Mouse (Mus musculus): ENCODE data around the gene Npc1l1. TPM values are rescaled to one million over a fixed set of nuclear protein-coding genes. Genes with fewer than 3 reads are reported as not detected.
"Not testable (repeated sequence)": the region's sequence is repeated elsewhere in the genome, so short reads cannot be mapped to it uniquely, and the experiment has no call there.

The Npc1l1 gene
- polyA plus RNA-seq (2015; fragmentation: Nextera tagmentation; extraction: Ambion mirVana) = 0.04 TPM in 1 of 2 replicates, not detected in the other

- Histone ChIP-seq H3K4me2 (replicated peaks) (no peak within 1 kb of the TSS), H3K4me1 (no peaks in the 10 kb centered on the region), H3K4me3 (no peak within 1 kb of the TSS), H3K27me3 (no peaks in the 10 kb centered on the region), H3K9ac (replicated peaks) (no peak within 1 kb of the TSS), H3K9me3 (no peaks in the 10 kb centered on the region), H3K36me3 (no peaks in the 10 kb centered on the region), H3K27ac (replicated peaks) (no peak within 1 kb of the TSS)
- WGBS = 89% methylated on average over 7 of the region's 7 CpGs
- ATAC-seq (replicated peaks) = no peak
Measured at GRCm38 (mm10) chr11:6230012-6230411, at the start of gene Npc1l1. TSS of gene Npc1l1 (minus strand) at chr11:6230143.

- no peak overlapping the region for H3K4me3 ChIP-seq
- H3K27me3 ChIP-seq = no peaks in the 10 kb centered on the region
- H3K36me3 ChIP-seq = peaks cover 8% of the 10 kb centered on the region; the same call in 1 of the 2 replicates
- no peak overlapping the region for H3K4me2 ChIP-seq (replicated peaks)
- peaks cover 31% of the 10 kb centered on the region for H3K4me1 ChIP-seq
- H3K9ac ChIP-seq (replicated peaks) = no peak overlapping the region
- no peaks in the 10 kb centered on the region for H3K9me3 ChIP-seq
- H3K27ac ChIP-seq (replicated peaks) = no peak overlapping the region
- 85% methylated on average over 3 of the region's 3 CpGs for WGBS
- no peak for ATAC-seq (replicated peaks)
Measured at GRCm38 (mm10) chr11:6276466-6276865, 46.5 kb upstream of the Npc1l1 start.

- no peaks in the 10 kb centered on the region for H3K27me3 ChIP-seq
- no peaks in the 10 kb centered on the region for H3K9me3 ChIP-seq
- WGBS = 25% methylated on average over 7 of the region's 7 CpGs
- peaks cover 21% of the 10 kb centered on the region for H3K36me3 ChIP-seq
- H3K27ac ChIP-seq (replicated peaks) = peak overlapping the region; percentile 92
- peak overlapping the region; percentile 93 for H3K9ac ChIP-seq (replicated peaks)
- peak overlapping the region; percentile 82 for H3K4me3 ChIP-seq
- peak overlapping the region; percentile 82 for H3K4me2 ChIP-seq (replicated peaks)
- peaks cover 31% of the 10 kb centered on the region for H3K4me1 ChIP-seq
- no peak for ATAC-seq (replicated peaks)
Measured at GRCm38 (mm10) chr11:6275094-6275484, 45.1 kb upstream of the Npc1l1 start.

- H3K4me1 ChIP-seq = peaks cover 31% of the 10 kb centered on the region
- H3K4me3 ChIP-seq = peak within 1 kb of the TSS; percentile 82
- ATAC-seq (replicated peaks) = peak; percentile 98
- peak within 1 kb of the TSS; percentile 82 for H3K4me2 ChIP-seq (replicated peaks)
- H3K9ac ChIP-seq (replicated peaks) = peak within 1 kb of the TSS; percentile 93
- no peaks in the 10 kb centered on the region for H3K27me3 ChIP-seq
- H3K36me3 ChIP-seq = peaks cover 24% of the 10 kb centered on the region
- H3K9me3 ChIP-seq = no peaks in the 10 kb centered on the region
- under 1% methylated on average over 39 of the region's 39 CpGs for WGBS
- peak within 1 kb of the TSS; percentile 92 for H3K27ac ChIP-seq (replicated peaks)
Measured at GRCm38 (mm10) chr11:6274387-6275093, 44.6 kb upstream of the Npc1l1 start, which contains the start of gene Tmed4. TSS of gene Tmed4 (minus strand) at chr11:6274870.

- Histone ChIP-seq H3K9ac (replicated peaks) (peak overlapping the region; percentile 93), H3K4me2 (replicated peaks) (peak overlapping the region; percentile 82), H3K36me3 (peaks cover 27% of the 10 kb centered on the region), H3K27me3 (no peaks in the 10 kb centered on the region), H3K27ac (replicated peaks) (no peak overlapping the region), H3K4me3 (peak overlapping the region; percentile 82), H3K4me1 (peaks cover 33% of the 10 kb centered on the region), H3K9me3 (no peaks in the 10 kb centered on the region)
- no peak for ATAC-seq (replicated peaks)
- 52% methylated on average over 11 of the region's 11 CpGs for WGBS
Measured at GRCm38 (mm10) chr11:6273607-6274006, 43.7 kb upstream of the Npc1l1 start.

- Histone ChIP-seq H3K4me1 (peaks cover 30% of the 10 kb centered on the region), H3K27ac (replicated peaks) (peak within 1 kb of the TSS; percentile 98), H3K4me2 (replicated peaks) (peak within 1 kb of the TSS; percentile 91), H3K36me3 (peaks cover 62% of the 10 kb centered on the region), H3K9ac (replicated peaks) (peak within 1 kb of the TSS; percentile 93), H3K4me3 (peak within 1 kb of the TSS; percentile 94), H3K9me3 (no peaks in the 10 kb centered on the region), H3K27me3 (no peaks in the 10 kb centered on the region)
- peak; percentile 98 for ATAC-seq (replicated peaks)
- 2% methylated on average over 50 of the region's 50 CpGs for WGBS
Measured at GRCm38 (mm10) chr11:6267320-6268254, 37.6 kb upstream of the Npc1l1 start, which contains the start of gene Ddx56. TSS of gene Ddx56 (minus strand) at chr11:6267772.

GRCm38 (mm10) chr11:6266621-6267020 lies 36.7 kb upstream of the Npc1l1 start:
- peaks cover 20% of the 10 kb centered on the region for H3K4me1 ChIP-seq
- H3K9ac ChIP-seq (replicated peaks) = peak overlapping the region; percentile 93
- H3K27ac ChIP-seq (replicated peaks) = no peak overlapping the region
- H3K9me3 ChIP-seq = no peaks in the 10 kb centered on the region
- peak overlapping the region; percentile 94 for H3K4me3 ChIP-seq
- H3K36me3 ChIP-seq = peaks cover 65% of the 10 kb centered on the region
- H3K27me3 ChIP-seq = no peaks in the 10 kb centered on the region
- no peak for ATAC-seq (replicated peaks)
- peak overlapping the region; percentile 91 for H3K4me2 ChIP-seq (replicated peaks)
- WGBS = 66% methylated on average over 9 of the region's 9 CpGs

- peak; percentile 66 for ATAC-seq (replicated peaks)
- Histone ChIP-seq H3K4me3 (no peak overlapping the region), H3K27me3 (no peaks in the 10 kb centered on the region), H3K36me3 (peaks cover 90% of the 10 kb centered on the region), H3K9me3 (no peaks in the 10 kb centered on the region), H3K27ac (replicated peaks) (no peak overlapping the region), H3K9ac (replicated peaks) (no peak overlapping the region), H3K4me2 (replicated peaks) (no peak overlapping the region), H3K4me1 (peaks cover 5% of the 10 kb centered on the region)
- 73% methylated on average over 10 of the region's 10 CpGs for WGBS
Measured at GRCm38 (mm10) chr11:6261434-6262082, 31.6 kb upstream of the Npc1l1 start.

GRCm38 (mm10) chr11:6259413-6259812 lies 29.5 kb upstream of the Npc1l1 start:
- H3K36me3 ChIP-seq = peaks cover 72% of the 10 kb centered on the region
- 93% methylated on average over 7 of the region's 7 CpGs for WGBS

GRCm38 (mm10) chr11:6256490-6257072 lies 26.6 kb upstream of the Npc1l1 start:
- no peaks in the 10 kb centered on the region for H3K4me1 ChIP-seq
- peaks cover 44% of the 10 kb centered on the region for H3K36me3 ChIP-seq
- no peaks in the 10 kb centered on the region for H3K27me3 ChIP-seq
- no peak overlapping the region for H3K9ac ChIP-seq (replicated peaks)
- H3K4me2 ChIP-seq (replicated peaks) = no peak overlapping the region
- H3K4me3 ChIP-seq = no peak overlapping the region
- H3K9me3 ChIP-seq = no peaks in the 10 kb centered on the region
- H3K27ac ChIP-seq (replicated peaks) = no peak overlapping the region
- ATAC-seq (replicated peaks) = peak; percentile 58; the same call in 1 of the 2 replicates
- WGBS = 71% methylated on average over 6 of the region's 6 CpGs

More at GRCm38 (mm10) chr11:6259413-6259812, 29.5 kb upstream of the Npc1l1 start:
- Histone ChIP-seq H3K9ac (replicated peaks) (no peak overlapping the region), H3K4me2 (replicated peaks) (no peak overlapping the region), H3K4me3 (no peak overlapping the region), H3K9me3 (no peaks in the 10 kb centered on the region), H3K27me3 (no peaks in the 10 kb centered on the region), H3K27ac (replicated peaks) (no peak overlapping the region), H3K4me1 (no peaks in the 10 kb centered on the region)
- no peak for ATAC-seq (replicated peaks)

GRCm38 (mm10) chr11:6254602-6255001 lies 24.7 kb upstream of the Npc1l1 start:
- H3K27ac ChIP-seq (replicated peaks); H3K4me2 ChIP-seq (replicated peaks); H3K4me3 ChIP-seq; H3K9ac ChIP-seq (replicated peaks); H3K27me3 ChIP-seq; H3K4me1 ChIP-seq; H3K9me3 ChIP-seq; ATAC-seq (replicated peaks): not testable (repeated sequence)
- peaks cover 24% of the 10 kb centered on the region for H3K36me3 ChIP-seq
- 98% methylated on average over 2 of the region's 2 CpGs for WGBS
